Mouse (Mus musculus) neural tube, embryonic 12.5 days (tissue): Measurements from ENCODE around the gene Pdxk. TPM values are rescaled to one million over a fixed set of nuclear protein-coding genes. Genes with fewer than 3 reads are reported as not detected.
"Not testable (repeated sequence)": the region's sequence is repeated elsewhere in the genome, so short reads cannot be mapped to it uniquely, and the experiment has no call there.

Experiments used
- ATAC-seq: fragments of 200-750 bp; cut with Nextera tagmentation; 2 replicates; pipeline ENCODE4 v1.8.0; 2017; ENCODE audit warnings: low read depth, mild to moderate bottlenecking, moderate TSS enrichment, moderate library complexity; ENCODE audit not compliant: low FRiP score
- H3K27ac ChIP-seq: fragments of 300-500 bp; sonication (generic); 2 replicates; pipeline ENCODE4 v1.5.1; 2016
- H3K27me3 ChIP-seq: fragments of 300-500 bp; sonication (generic); replicated peaks from 2 replicates; pipeline ENCODE4 v1.6.1; 2016; ENCODE audit warnings: mild to moderate bottlenecking
- H3K36me3 ChIP-seq: fragments of 300-500 bp; sonication (generic); 2 replicates; pipeline ENCODE4 v1.6.1; 2016; ENCODE audit warnings: mild to moderate bottlenecking
- H3K4me1 ChIP-seq: fragments of 300-500 bp; sonication (generic); 2 replicates; pipeline ENCODE4 v1.6.1; 2016
- H3K4me2 ChIP-seq: fragments of 300-500 bp; sonication (generic); replicated peaks from 2 replicates; pipeline ENCODE4 v1.6.1; 2016; ENCODE audit warnings: mild to moderate bottlenecking
- H3K4me3 ChIP-seq: fragments of 300-500 bp; sonication (generic); 2 replicates; pipeline ENCODE4 v1.5.1; 2016
- H3K9ac ChIP-seq: fragments of 300-500 bp; sonication (generic); 2 replicates; pipeline ENCODE4 v1.6.1; 2016; ENCODE audit warnings: mild to moderate bottlenecking
- H3K9me3 ChIP-seq: fragments of 300-500 bp; sonication (generic); 2 replicates; pipeline ENCODE4 v1.6.1; 2016; ENCODE audit warnings: mild to moderate bottlenecking
- WGBS: fragments of 180-500 bp; shearing (Covaris S2); methylation state at CpG from one replicate; pipeline ENCODE4 v1.1.7; 2016; 5-methylcytosine and 5-hydroxymethylcytosine counted together
- polyA plus RNA-seq: library from polyadenylated mRNA; unstranded; fragments of >200 nt; fragmentation: Nextera tagmentation; extraction: Ambion mirVana; gene quantifications from 2 replicates; pipeline ENCODE4 v1.2.1, GENCODE M21; 2016

Gene Pdxk
- polyA plus RNA-seq, 1 experiment from 2014 or later = 9.0 TPM

DNA sequence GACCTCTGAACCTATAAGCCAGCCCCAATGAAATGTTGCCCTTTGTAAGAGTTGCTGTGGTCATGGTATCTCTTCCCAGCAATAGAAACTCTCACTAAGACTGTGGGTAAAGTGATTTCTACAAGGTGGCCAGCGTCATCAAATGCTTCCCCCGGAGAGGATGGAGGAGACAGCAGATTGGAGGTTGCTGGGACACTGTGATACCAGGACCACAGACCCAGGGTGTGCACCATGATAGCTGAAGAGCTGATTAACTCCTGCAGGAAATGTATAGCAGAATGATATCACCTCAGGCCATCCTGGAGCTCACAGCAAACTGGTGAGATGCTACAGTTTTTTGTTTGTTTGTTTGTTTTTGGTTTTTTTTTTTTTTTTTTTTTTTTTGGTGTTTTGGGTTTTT lies 35.0 kb downstream of the Pdxk start:
- Histone ChIP-seq H3K9ac (no peak overlapping the region), H3K36me3 (peaks cover 14% of the 10 kb centered on the region)
- WGBS = 96% methylated on average over 2 of the region's 2 CpGs

DNA sequence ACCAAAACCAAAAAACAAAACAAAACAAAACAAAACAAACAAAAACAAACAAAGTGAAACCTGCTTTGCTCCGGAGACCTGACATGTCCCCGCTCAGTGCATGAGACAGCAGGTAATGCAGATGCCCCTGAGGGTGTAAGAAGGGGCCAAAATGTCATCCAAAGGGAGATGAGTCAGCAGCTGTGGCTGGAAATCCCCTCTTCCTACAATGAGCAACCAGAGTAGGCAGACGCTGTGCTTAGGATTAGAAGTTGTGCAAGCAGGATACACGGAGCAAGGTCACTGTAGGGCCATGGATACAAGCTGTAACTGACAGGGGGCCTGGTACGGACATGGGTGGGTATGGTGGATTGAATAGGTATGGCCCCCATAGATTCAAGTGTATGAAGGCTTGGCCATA lies 35.6 kb downstream of the Pdxk start:
- no peaks in the 10 kb centered on the region for H3K9me3 ChIP-seq
- ATAC-seq = no peak
- H3K4me2 ChIP-seq = no peak overlapping the region
- no peak overlapping the region for H3K27ac ChIP-seq
- peaks cover 14% of the 10 kb centered on the region for H3K36me3 ChIP-seq
- H3K4me1 ChIP-seq = peaks cover 15% of the 10 kb centered on the region
- H3K27me3 ChIP-seq = no peaks in the 10 kb centered on the region
- H3K9ac ChIP-seq = no peak overlapping the region
- 91% methylated on average over 5 of the region's 5 CpGs for WGBS
- H3K4me3 ChIP-seq = no peak overlapping the region

More for the DNA sequence above, 35.0 kb downstream of the Pdxk start:
- no peaks in the 10 kb centered on the region for H3K9me3 ChIP-seq
- H3K4me3 ChIP-seq = no peak overlapping the region
- no peak overlapping the region for H3K27ac ChIP-seq
- no peak overlapping the region for H3K4me2 ChIP-seq
- H3K4me1 ChIP-seq = peaks cover 15% of the 10 kb centered on the region
- H3K27me3 ChIP-seq = no peaks in the 10 kb centered on the region
- ATAC-seq = no peak

DNA sequence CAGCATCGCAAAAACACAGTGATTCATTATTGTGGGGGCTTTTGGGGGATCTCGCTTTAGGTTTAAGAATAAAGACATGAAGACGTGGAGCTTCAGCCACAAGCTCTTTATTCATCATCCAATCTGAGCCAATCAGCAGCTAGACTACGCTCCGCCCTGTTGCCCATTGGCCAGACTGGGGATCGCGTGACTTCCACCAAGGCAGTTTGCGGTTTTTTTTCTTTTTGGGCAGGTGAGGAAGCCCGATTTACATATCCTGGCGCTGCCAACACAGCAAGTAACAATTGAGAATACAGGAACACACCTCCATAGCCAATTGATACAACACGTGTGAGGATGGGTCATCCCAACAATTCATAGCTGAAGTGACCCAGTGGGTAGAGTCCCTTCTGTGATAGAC lies 36.7 kb downstream of the Pdxk start:
- H3K9me3 ChIP-seq = no peaks in the 10 kb centered on the region
- H3K9ac ChIP-seq = no peak overlapping the region
- no peak overlapping the region for H3K27ac ChIP-seq
- H3K4me3 ChIP-seq = no peak overlapping the region
- peaks cover 15% of the 10 kb centered on the region for H3K4me1 ChIP-seq
- no peak for ATAC-seq
- H3K27me3 ChIP-seq = no peaks in the 10 kb centered on the region
- no peak overlapping the region for H3K4me2 ChIP-seq
- 93% methylated on average over 11 of the region's 11 CpGs for WGBS
- peaks cover 14% of the 10 kb centered on the region for H3K36me3 ChIP-seq

DNA sequence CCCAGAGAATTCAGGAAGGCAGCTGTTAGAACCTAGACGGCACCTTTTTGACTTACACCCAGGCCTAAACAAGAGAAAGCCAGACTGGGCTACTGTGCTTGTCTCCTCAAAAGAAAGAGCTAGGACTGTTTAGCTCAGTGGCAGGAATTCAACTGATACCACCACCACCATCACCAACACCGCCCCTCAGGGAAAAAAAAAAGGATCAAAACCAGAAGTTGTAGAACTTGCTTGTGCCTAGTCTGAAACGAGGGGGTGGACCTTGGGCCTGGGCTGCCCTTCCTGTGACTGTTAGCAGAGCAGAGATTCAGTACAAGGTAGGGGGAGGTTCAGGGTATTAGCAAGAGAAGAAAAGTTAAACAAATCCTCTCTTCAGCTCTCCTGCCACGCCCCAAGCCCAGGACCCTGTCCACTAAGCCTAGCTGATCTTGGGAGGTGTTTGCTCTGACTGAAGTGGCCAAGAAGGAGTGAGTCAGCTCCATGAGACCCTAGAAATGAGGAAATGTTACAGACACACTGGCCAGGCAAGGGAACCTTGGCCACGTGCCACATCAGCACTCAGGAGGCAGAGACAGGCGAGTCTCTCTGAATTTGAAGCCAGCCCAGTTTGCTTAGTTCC lies 38.5 kb downstream of the Pdxk start:
- Histone ChIP-seq H3K4me2 (peak overlapping the region; percentile 89), H3K4me3 (peak overlapping the region; percentile 78), H3K4me1 (peaks cover 15% of the 10 kb centered on the region), H3K27me3 (no peaks in the 10 kb centered on the region), H3K36me3 (peaks cover 14% of the 10 kb centered on the region), H3K9ac (peak overlapping the region; percentile 80), H3K27ac (no peak overlapping the region), H3K9me3 (no peaks in the 10 kb centered on the region)
- WGBS = 50% methylated on average over 6 of the region's 6 CpGs
- ATAC-seq = no peak

DNA sequence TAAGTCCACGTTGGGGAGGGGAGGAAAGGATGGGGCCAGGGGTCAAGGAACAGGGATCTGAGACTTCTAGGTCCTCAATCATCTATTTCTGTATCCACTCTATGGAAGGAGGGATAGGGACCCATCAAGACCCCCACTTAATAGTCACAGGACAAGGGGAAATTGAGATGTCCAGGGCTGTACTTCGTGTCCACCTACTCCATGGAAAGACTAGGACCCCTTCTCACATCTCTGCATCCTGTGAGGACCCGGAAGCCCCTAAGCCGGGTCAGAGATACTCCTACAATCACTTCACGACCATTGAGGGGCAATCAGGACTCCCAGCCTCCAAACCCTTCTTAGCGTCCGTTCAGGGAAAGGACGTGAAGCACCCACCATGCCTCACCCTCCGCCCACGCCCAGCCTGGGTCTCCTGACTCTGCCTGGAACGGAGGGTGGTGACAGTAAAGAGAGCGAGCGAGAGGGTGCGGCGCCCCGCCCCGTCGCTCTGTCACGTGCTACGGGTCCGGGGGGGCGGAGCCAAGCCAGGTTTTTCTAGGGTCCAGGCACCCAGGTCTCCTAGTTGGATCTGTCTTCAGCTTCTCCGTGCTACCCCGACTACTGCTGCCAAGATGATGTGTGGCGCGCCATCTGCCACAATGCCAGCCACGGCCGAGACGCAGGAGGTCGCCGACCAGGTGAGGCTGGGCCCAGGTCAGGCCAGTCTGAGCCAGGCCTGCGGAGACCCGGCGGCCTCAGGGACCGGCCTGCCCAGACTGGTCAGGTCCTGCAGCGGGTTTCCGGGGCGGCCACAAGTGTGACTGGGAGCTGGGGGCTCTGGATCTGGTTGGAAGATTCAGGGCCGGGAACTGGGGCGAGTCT lies 39.4 kb downstream of the Pdxk start, which contains the start of gene Cstb:
Cstb (plus strand) TSS at position 489 of the 861 bp plus-strand sequence.
- ATAC-seq = peak; percentile 94
- peak within 1 kb of the TSS; percentile 80 for H3K9ac ChIP-seq
- H3K4me3 ChIP-seq = peak within 1 kb of the TSS; percentile 78
- no peaks in the 10 kb centered on the region for H3K9me3 ChIP-seq
- peak within 1 kb of the TSS; percentile 89 for H3K4me2 ChIP-seq
- peaks cover 15% of the 10 kb centered on the region for H3K4me1 ChIP-seq
- H3K27me3 ChIP-seq = no peaks in the 10 kb centered on the region
- H3K27ac ChIP-seq = no peak within 1 kb of the TSS
- WGBS = 1% methylated on average over 40 of the region's 40 CpGs
- peaks cover 14% of the 10 kb centered on the region for H3K36me3 ChIP-seq

DNA sequence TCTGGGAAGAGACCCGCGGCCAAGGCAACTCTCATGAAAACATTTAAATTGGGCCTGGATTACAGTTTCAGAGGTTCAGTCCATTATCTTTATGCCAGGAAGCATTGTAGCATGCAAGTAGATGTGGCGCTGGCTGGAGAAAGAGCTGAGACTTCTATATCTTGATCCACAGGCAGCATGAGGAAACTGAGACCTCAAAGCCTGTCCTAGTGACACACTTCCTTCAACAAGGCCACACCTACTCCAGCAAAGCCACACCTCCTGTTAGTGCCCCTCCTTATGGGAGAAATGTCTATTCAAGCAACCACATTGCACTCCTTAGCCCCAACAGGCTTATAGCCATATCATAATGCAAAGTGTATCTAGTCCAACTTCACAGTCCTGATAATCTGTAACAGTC lies 42.2 kb downstream of the Pdxk start:
- Histone ChIP-seq H3K27ac (no peak overlapping the region), H3K4me3 (no peak overlapping the region), H3K4me1 (peaks cover 15% of the 10 kb centered on the region), H3K27me3 (no peaks in the 10 kb centered on the region), H3K36me3 (peaks cover under 1% of the 10 kb centered on the region; the same call in 1 of the 2 replicates), H3K9me3 (no peaks in the 10 kb centered on the region), H3K9ac (no peak overlapping the region), H3K4me2 (no peak overlapping the region)
- WGBS = 93% methylated on average over 3 of the region's 3 CpGs
- no peak for ATAC-seq

DNA sequence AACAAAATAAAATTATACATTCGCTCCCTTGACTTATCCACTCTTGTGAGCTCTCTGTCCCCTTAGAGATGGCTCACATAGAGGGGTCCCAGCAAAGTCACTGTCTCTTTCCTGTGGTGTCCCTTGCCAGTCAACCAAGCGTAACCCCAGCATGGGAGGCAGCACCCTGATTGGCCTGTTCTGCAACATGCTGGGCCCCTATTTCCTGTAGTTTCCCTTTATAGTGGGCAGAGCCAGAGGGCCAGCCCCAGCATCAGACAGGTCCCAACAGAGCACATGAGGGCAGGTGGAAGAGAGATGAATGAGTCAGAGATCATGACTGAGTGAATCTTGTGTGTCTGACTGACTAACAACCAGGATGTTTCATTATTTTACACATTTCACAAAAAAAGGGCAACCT lies 43.8 kb downstream of the Pdxk start:
- no peak for ATAC-seq
- H3K4me1 ChIP-seq = peaks cover 6% of the 10 kb centered on the region
- WGBS = 86% methylated on average over 2 of the region's 2 CpGs
- H3K36me3 ChIP-seq = no peaks in the 10 kb centered on the region
- H3K4me3 ChIP-seq = no peak overlapping the region
- no peak overlapping the region for H3K27ac ChIP-seq
- no peaks in the 10 kb centered on the region for H3K9me3 ChIP-seq
- no peaks in the 10 kb centered on the region for H3K27me3 ChIP-seq
- no peak overlapping the region for H3K4me2 ChIP-seq
- no peak overlapping the region for H3K9ac ChIP-seq

DNA sequence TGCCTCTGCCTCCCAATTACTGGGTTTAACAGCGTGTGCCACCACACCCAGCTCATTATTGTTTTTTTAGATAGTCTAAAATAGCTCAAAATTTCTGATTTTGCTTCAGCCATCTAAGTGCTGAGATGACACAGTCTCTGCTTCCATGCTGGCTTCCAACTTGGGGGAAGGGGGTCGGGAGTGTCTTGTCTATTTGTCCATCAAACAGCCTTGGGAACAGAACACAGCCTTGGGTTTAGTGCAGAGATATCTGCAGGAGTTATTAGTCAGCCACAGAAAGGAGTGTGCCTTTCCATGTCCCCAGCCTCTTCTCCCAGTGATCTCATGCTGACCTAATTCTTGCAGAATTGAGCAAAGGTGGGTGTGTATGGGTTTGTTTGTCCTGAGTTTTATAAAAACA lies 46.0 kb downstream of the Pdxk start:
- Histone ChIP-seq H3K4me3 (no peak overlapping the region), H3K4me1 (no peaks in the 10 kb centered on the region), H3K27ac (no peak overlapping the region), H3K4me2 (no peak overlapping the region), H3K36me3 (no peaks in the 10 kb centered on the region), H3K27me3 (no peaks in the 10 kb centered on the region), H3K9me3 (no peaks in the 10 kb centered on the region), H3K9ac (no peak overlapping the region)
- WGBS = 90% methylated on average over 2 of the region's 2 CpGs
- ATAC-seq = no peak

DNA sequence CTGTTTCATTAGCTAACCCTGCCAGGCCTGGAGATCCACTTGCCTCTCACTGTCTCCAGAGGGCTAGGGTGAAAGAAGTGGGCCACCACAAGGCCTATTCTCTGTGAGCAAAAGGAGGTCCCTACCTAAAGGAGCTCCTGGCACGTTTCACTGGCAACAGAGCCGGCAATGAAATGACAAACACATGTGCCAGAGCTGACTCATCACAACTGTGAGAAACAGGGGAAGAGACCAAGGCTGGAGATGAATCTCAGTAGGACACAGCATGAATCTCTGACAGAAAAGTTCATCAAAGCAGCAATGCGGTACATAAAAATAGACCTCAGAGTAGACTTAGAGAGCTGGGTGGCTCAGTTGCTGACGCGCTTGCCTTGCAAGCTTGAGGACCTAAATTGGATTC lies 46.9 kb downstream of the Pdxk start:
- 58% methylated on average over 5 of the region's 5 CpGs for WGBS
- H3K4me2 ChIP-seq = no peak overlapping the region
- H3K4me3 ChIP-seq = no peak overlapping the region
- no peaks in the 10 kb centered on the region for H3K4me1 ChIP-seq
- no peak for ATAC-seq
- no peaks in the 10 kb centered on the region for H3K9me3 ChIP-seq
- no peaks in the 10 kb centered on the region for H3K27me3 ChIP-seq
- H3K27ac ChIP-seq = no peak overlapping the region
- H3K9ac ChIP-seq = no peak overlapping the region
- H3K36me3 ChIP-seq = no peaks in the 10 kb centered on the region

DNA sequence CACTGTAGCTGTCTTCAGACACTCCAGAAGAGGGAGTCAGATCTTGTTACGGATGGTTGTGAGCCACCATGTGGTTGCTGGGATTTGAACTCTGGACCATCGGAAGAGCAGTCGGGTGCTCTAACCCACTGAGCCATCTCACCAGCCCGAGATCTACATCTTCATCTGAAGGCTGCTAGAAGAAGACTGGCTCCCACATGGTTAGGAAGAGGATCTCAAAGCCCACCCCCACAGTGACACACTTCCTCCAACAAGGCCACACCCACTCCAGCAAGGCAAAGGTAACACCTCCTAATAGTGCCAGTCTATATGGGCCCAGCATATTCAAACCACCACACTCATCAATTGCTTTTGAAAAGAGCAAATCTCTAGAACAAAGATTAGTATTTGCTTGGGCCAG lies 49.8 kb downstream of the Pdxk start:
- H3K36me3 ChIP-seq, H3K9ac ChIP-seq, ATAC-seq, H3K4me2 ChIP-seq, H3K27ac ChIP-seq, H3K9me3 ChIP-seq, H3K27me3 ChIP-seq, H3K4me3 ChIP-seq: not testable (repeated sequence)
- 85% methylated on average over 3 of the region's 4 CpGs for WGBS
- H3K4me1 ChIP-seq = peaks cover 12% of the 10 kb centered on the region

DNA sequence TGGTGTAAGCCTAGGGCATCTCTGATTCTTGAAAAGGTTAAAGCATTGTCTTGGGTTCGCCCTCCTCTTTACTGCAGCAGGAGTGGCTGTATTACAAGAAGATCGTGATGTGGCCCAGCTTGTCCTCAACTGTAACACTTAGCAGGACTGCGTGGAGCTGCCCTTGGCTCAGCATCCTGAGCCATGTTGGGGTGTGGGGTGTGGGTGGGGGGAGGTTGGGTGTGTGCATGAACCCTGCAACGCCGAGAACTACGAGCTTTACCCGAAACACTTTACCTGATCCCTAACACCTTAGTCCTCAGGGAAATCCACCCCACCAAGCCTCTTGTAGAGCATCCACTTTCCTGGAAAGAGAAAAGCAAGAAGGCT lies 51.6 kb downstream of the Pdxk start:
- Histone ChIP-seq H3K27ac (no peak overlapping the region), H3K27me3 (no peaks in the 10 kb centered on the region), H3K4me2 (peak overlapping the region; percentile 76), H3K9me3 (no peaks in the 10 kb centered on the region), H3K36me3 (peaks cover 28% of the 10 kb centered on the region), H3K9ac (peak overlapping the region; percentile 42; the same call in 1 of the 2 replicates), H3K4me1 (peaks cover 12% of the 10 kb centered on the region), H3K4me3 (peak overlapping the region; percentile 95)
- 53% methylated on average over 7 of the region's 7 CpGs for WGBS
- ATAC-seq = peak; percentile 80

DNA sequence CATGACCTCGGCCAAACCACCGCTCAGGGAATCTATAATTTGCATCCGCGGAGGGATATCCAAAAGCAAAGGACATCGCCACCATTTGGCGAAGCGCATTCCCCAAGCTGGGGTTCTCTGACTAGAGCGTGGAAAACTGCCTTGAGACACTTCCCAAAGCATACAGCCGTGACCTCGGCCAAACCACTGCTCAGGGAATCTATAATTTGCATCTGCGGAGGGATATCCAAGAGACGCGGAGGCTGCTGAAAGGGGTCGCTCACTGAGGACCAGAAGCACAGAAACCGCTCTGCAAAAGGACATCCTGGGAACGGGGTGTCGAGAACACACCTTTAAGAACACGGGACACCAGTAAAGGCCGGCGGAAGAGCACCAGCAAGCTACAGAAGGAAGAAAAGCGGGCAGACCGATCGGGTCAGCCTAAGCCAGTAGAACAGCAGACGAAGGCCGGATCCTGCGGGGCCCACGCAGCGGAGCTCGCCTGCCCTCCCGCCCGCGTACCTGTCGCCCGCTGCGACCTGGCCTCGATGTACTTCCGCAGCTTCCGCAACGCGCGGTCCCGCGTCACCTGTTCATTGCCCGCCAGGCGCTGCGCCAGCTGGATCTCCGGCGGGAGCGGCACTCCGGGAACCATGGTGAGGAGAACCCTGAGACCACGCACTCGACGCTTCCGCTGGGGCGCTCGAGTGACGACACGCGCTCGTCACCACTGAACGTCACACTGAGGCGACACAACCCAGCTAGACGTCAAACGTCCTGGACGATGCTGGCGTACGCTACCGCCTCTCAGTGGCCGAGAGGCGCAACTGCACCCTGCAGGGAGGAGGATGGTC lies 52.2 kb downstream of the Pdxk start, which contains the start of gene Rrp1:
Rrp1 (minus strand) TSS at position 725 of the 833 bp plus-strand sequence.
- WGBS = under 1% methylated on average over 70 of the region's 70 CpGs
- H3K4me2 ChIP-seq = peak within 1 kb of the TSS; percentile 76
- peak within 1 kb of the TSS; percentile 95 for H3K4me3 ChIP-seq
- no peaks in the 10 kb centered on the region for H3K27me3 ChIP-seq
- H3K4me1 ChIP-seq = peaks cover 12% of the 10 kb centered on the region
- peak; percentile 92 for ATAC-seq
- H3K36me3 ChIP-seq = peaks cover 32% of the 10 kb centered on the region
- peak within 1 kb of the TSS; percentile 60; the same call in 1 of the 2 replicates for H3K27ac ChIP-seq
- peak within 1 kb of the TSS; percentile 83 for H3K9ac ChIP-seq
- H3K9me3 ChIP-seq = no peaks in the 10 kb centered on the region
